In the genomic region with DNA sequence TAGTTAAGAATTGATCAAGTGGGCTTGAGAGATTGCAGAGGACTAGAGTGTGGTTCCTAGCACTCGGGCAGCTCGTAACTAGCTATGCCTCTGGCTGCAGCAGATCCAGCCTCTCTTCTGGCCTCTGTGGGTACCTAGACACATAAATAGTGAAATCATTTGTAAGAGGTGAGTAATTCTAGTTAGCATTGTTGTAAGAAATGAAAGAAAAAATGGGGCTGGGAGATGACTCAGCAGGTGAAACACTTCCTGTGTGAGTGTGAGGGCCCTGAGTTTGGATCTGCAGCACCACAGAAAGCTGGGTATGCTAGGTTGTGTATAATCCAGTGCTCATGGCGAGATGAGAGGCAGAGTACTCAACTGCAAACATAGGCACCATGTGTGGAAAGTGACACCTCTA, we compare ENCODE assay signal across 11 mouse cellular contexts.
"Had no signal": no experiment of that assay in that cellular context is flagged by ENCODE, and none has a peak within 500 bp of the region (broad histone marks: within the 10 kb centered on the region; RNA-seq: fewer than 3 reads in every experiment).

No protein-coding gene starts in this region.

- H3K4me2 ChIP-seq: limb, embryonic 13.5 days; neural tube, embryonic 13.5 days had no signal

- H3K9me3 ChIP-seq: limb, embryonic 13.5 days; midbrain, embryonic 10.5 days; neural tube, embryonic 13.5 days had no signal

- DNase-seq: kidney, adult 9 months; kidney, postnatal 36 days; lung, adult 18-20 months; midbrain, embryonic 14.5 days; retina, postnatal 1 day; thymus, postnatal 4 days had no signal

- H3K27me3 ChIP-seq: limb, embryonic 13.5 days; neural tube, embryonic 13.5 days had no signal

- H3K27ac ChIP-seq: kidney, postnatal 0 days; limb, embryonic 13.5 days; liver, embryonic 14.5 days; midbrain, embryonic 10.5 days; neural tube, embryonic 13.5 days had no signal

- H3K4me3 ChIP-seq: limb, embryonic 13.5 days; midbrain, embryonic 10.5 days; neural tube, embryonic 13.5 days had no signal

- H3K9ac ChIP-seq: limb, embryonic 13.5 days; liver, embryonic 14.5 days; neural tube, embryonic 13.5 days had no signal

- H3K36me3 ChIP-seq: limb, embryonic 13.5 days; neural tube, embryonic 13.5 days had no signal
